Mouse (Mus musculus) stomach, postnatal 0 days (tissue): Measurements from ENCODE around the gene Frmpd4.

ENCODE experiments used
- CTCF ChIP-seq: IDR thresholded peaks from 2 replicates; pipeline ENCODE4 v1.5.1; 2016; ENCODE audit warnings: antibody characterized with exemption, low read depth, mild to moderate bottlenecking, moderate library complexity
- EP300 ChIP-seq: optimal IDR thresholded peaks from 2 replicates; pipeline ENCODE3; 2016; ENCODE audit warnings: antibody characterized with exemption

DNA sequence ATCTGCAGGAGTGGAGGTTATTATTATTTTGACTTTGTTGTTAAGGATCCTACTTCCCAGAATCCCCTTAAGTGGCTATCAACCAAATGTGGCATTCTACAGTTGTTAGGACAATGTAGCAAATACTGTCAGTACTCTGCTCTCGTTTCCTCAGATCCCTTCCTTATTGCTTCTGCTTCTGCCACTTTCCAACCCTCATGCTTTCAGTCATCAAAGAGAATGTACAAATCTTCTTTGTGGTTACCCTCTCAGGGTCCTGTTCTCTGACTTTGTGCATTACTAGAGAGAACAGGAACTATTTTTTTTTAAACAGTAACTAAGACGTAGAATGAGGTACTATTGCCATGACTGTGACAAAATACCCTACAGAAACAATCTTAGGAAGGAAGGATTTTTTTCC is 788.3 kb downstream of the Frmpd4 start:
- no peak for TF ChIP-seq CTCF
- no peak for TF ChIP-seq EP300
